ENCODE assay signal across 8 mouse cellular contexts in genomic region chr3:104817481-104817990, GRCm38 (mm10). TPM values are rescaled to one million over a fixed set of nuclear protein-coding genes. Genes with fewer than 3 reads are reported as not detected.
DNase-seq lines count a peak whose midpoint lies in the region; ATAC-seq lines count a peak whose summit lies in the region.

No protein-coding gene starts in this region.

- H3K4me1 ChIP-seq in limb, embryonic 11.5 days (ENCODE audit: control insufficient read depth, insufficient read depth, low read length), result peaks cover 12% of the 10 kb centered on the region
- peaks cover 20% of the 10 kb centered on the region for H3K4me1 ChIP-seq in midbrain, embryonic 10.5 days

- peak; percentile 62 for DNase-seq in ZHBTc4 (ENCODE audit: low read depth, low spot score)
- DNase-seq in gastrocnemius, postnatal 10 days, result peak; percentile 69
- DNase-seq in induced T-regulatory cell, adult 2 months (ENCODE audit: low read depth), result peak; percentile 68
- peak; percentile 78 for DNase-seq in limb, embryonic 11.5 days (ENCODE audit: low spot score)
- peak; percentile 52 for DNase-seq in midbrain, embryonic 10.5 days (ENCODE audit: low spot score)
- peak; percentile 68 for DNase-seq in right cerebral cortex, postnatal 4 days

- under 1% methylated on average over 46 of the region's 46 CpGs for WGBS in limb, embryonic 11.5 days
- under 1% methylated on average over 46 of the region's 46 CpGs for WGBS in midbrain, embryonic 10.5 days

- no peaks in the 10 kb centered on the region for H3K27me3 ChIP-seq in limb, embryonic 11.5 days (ENCODE audit: control insufficient read depth, insufficient read depth, low read length)
- H3K27me3 ChIP-seq in midbrain, embryonic 10.5 days (ENCODE audit: low read depth, poor library complexity, severe bottlenecking), result peaks cover 6% of the 10 kb centered on the region; the same call in 1 of the 2 replicates

- ATAC-seq in common myeloid progenitor, adult 5-6 weeks (replicated peaks; ENCODE audit: low read depth, poor library complexity, severe bottlenecking), result peak; percentile 19; the same call in 1 of the 2 replicates
- peak; percentile 57 for ATAC-seq in limb, embryonic 11.5 days (ENCODE audit: insufficient number of reproducible peaks, low FRiP score, low TSS enrichment, low read depth)
- ATAC-seq in monocyte, adult 5-6 weeks (replicated peaks; ENCODE audit: insufficient number of reproducible peaks, low FRiP score, low TSS enrichment, poor library complexity, severe bottlenecking), result no peak; the same call in 1 of the 2 replicates

- peak overlapping the region; percentile 94 for H3K9ac ChIP-seq in limb, embryonic 11.5 days (ENCODE audit: low read length)

- peak overlapping the region; percentile 95 for H3K4me3 ChIP-seq in limb, embryonic 11.5 days (ENCODE audit: low read depth, low read length)
- H3K4me3 ChIP-seq in midbrain, embryonic 10.5 days, result peak overlapping the region; percentile 67

- H3K36me3 ChIP-seq in limb, embryonic 11.5 days (ENCODE audit: control insufficient read depth, insufficient read depth, low read length), result peaks cover 1% of the 10 kb centered on the region; the same call in 1 of the 2 replicates
- peaks cover 19% of the 10 kb centered on the region for H3K36me3 ChIP-seq in midbrain, embryonic 10.5 days

- H3K27ac ChIP-seq in limb, embryonic 11.5 days (replicated peaks; ENCODE audit: low read depth, low read length), result peak overlapping the region; percentile 92
- H3K27ac ChIP-seq in midbrain, embryonic 10.5 days (replicated peaks), result peak overlapping the region; percentile 86

- no peaks in the 10 kb centered on the region for H3K9me3 ChIP-seq in limb, embryonic 11.5 days (ENCODE audit: control insufficient read depth, low read length)
- no peaks in the 10 kb centered on the region for H3K9me3 ChIP-seq in midbrain, embryonic 10.5 days (replicated peaks)

- peak overlapping the region; percentile 70 for H3K4me2 ChIP-seq in limb, embryonic 11.5 days (ENCODE audit: low read depth, severe bottlenecking)

RNA-seq across cellular contexts. Expression of gene Mov10, which starts 0.8 kb away (rescaled TPM):
- total RNA-seq in common myeloid progenitor, adult 5-6 weeks (2017), result 6.0 and 8.6 TPM in 2 replicates
- 1 to 10 TPM; 5.5 to 8.7 TPM for total RNA-seq in gastrocnemius, postnatal 10 days (2021)
- 61.4 and 62.3 TPM in 2 replicates for polyA plus RNA-seq in limb, embryonic 11.5 days (2014; fragmentation: Nextera tagmentation; extraction: Ambion mirVana)
- polyA plus RNA-seq in midbrain, embryonic 10.5 days (2016; fragmentation: Nextera tagmentation; extraction: Ambion mirVana), result 12.7 and 13.5 TPM in 2 replicates
- total RNA-seq in monocyte, adult 5-6 weeks (2017), result 3.2 to 8.2 TPM (median 7.1 TPM) in 3 replicates

RNA-seq across cellular contexts. Expression of gene Rhoc, which starts 29.4 kb away (rescaled TPM):
- total RNA-seq in common myeloid progenitor, adult 5-6 weeks (2017), result 2.4 TPM in 1 of 2 replicates, not detected in the other
- 100 to 1,000 TPM in 1 of 2 experiments, 10 to 100 TPM in 1; 96.3 to 130 TPM for total RNA-seq in gastrocnemius, postnatal 10 days (2021)
- polyA plus RNA-seq in limb, embryonic 11.5 days (2014; fragmentation: Nextera tagmentation; extraction: Ambion mirVana), result 146 and 160 TPM in 2 replicates
- 87.0 and 89.3 TPM in 2 replicates for polyA plus RNA-seq in midbrain, embryonic 10.5 days (2016; fragmentation: Nextera tagmentation; extraction: Ambion mirVana)
- total RNA-seq in monocyte, adult 5-6 weeks (2017), result 10.9 to 45.4 TPM (median 13.3 TPM) in 3 replicates

RNA-seq across cellular contexts. Expression of gene Fam19a3, which starts 35.9 kb away (rescaled TPM):
- not detected in 2 replicates for total RNA-seq in common myeloid progenitor, adult 5-6 weeks (2017)
- total RNA-seq in gastrocnemius, postnatal 10 days (2021), result 1 to 10 TPM; 3.8 TPM
- 0.29 and 0.30 TPM in 2 replicates for polyA plus RNA-seq in limb, embryonic 11.5 days (2014; fragmentation: Nextera tagmentation; extraction: Ambion mirVana)
- 0.15 TPM in 1 of 2 replicates, not detected in the other for polyA plus RNA-seq in midbrain, embryonic 10.5 days (2016; fragmentation: Nextera tagmentation; extraction: Ambion mirVana)
- 0.32 to 4.9 TPM (median 1.9 TPM) in 3 replicates for total RNA-seq in monocyte, adult 5-6 weeks (2017)

RNA-seq across cellular contexts. Expression of gene Ppm1j, which starts 36.7 kb away (rescaled TPM):
- total RNA-seq in common myeloid progenitor, adult 5-6 weeks (2017), result 0.78 TPM in 1 of 2 replicates, not detected in the other
- 10 to 100 TPM; 31.9 to 32.4 TPM for total RNA-seq in gastrocnemius, postnatal 10 days (2021)
- polyA plus RNA-seq in limb, embryonic 11.5 days (2014; fragmentation: Nextera tagmentation; extraction: Ambion mirVana), result 1.3 and 1.8 TPM in 2 replicates
- polyA plus RNA-seq in midbrain, embryonic 10.5 days (2016; fragmentation: Nextera tagmentation; extraction: Ambion mirVana), result 1.1 and 1.2 TPM in 2 replicates
- total RNA-seq in monocyte, adult 5-6 weeks (2017), result 29.4 to 78.1 TPM (median 44.9 TPM) in 3 replicates

RNA-seq across cellular contexts. Expression of gene St7l, which starts 46.3 kb away (rescaled TPM):
- 21.7 and 25.1 TPM in 2 replicates for total RNA-seq in common myeloid progenitor, adult 5-6 weeks (2017)
- total RNA-seq in gastrocnemius, postnatal 10 days (2021), result 10 to 100 TPM; 13.8 to 20.8 TPM
- 32.1 and 33.8 TPM in 2 replicates for polyA plus RNA-seq in limb, embryonic 11.5 days (2014; fragmentation: Nextera tagmentation; extraction: Ambion mirVana)
- polyA plus RNA-seq in midbrain, embryonic 10.5 days (2016; fragmentation: Nextera tagmentation; extraction: Ambion mirVana), result 35.5 and 36.2 TPM in 2 replicates
- total RNA-seq in monocyte, adult 5-6 weeks (2017), result 23.3 to 54.1 TPM (median 23.4 TPM) in 3 replicates
